Mouse (Mus musculus) thymus, postnatal 14 days (tissue): ENCODE data around the gene Heca.
"Not testable (repeated sequence)": the region's sequence is repeated elsewhere in the genome, so short reads cannot be mapped to it uniquely, and the experiment has no call there.

Experiments used
- DNase-seq: peaks from one replicate; pipeline ENCODE4 v3.0.0; 2021

Gene Heca

GRCm38 (mm10) chr10:17947960-17948730, at the start of gene Heca:
Gene Heca, minus strand, starts transcription at chr10:17948067.
- DNase-seq: peak; percentile 91

GRCm38 (mm10) chr10:17990576-17990975, 42.7 kb upstream of the Heca start:
- no peak for DNase-seq

- DNase-seq: no peak
These were observed 41.3 kb upstream of the Heca start for GRCm38 (mm10) chr10:17989136-17989535.

- no peak for DNase-seq
These were observed 40.1 kb upstream of the Heca start for GRCm38 (mm10) chr10:17987823-17988423.

DNA sequence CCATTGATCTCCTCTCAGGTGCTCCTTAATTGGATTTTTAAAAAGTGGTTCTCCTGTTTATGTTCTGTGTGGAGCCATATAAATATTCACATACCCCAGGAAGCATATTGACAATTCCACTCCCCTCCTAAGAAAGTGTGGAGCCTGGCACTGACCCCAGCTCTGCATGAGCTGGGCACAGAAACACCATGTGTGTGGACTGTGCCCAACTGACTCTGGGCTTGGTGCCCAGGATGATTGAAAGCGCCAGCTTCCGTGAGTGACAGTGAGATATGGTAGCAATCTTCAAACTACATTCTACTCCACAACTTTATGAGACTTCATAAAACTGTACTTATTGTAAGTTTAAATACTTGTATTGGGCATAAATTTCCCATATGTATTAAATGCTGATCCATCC, 35.4 kb upstream of the Heca start:
- no peak for DNase-seq

- no peak for DNase-seq
These were observed 18.2 kb upstream of the Heca start for GRCm38 (mm10) chr10:17966090-17966489.

GRCm38 (mm10) chr10:17950761-17951160, 2.9 kb upstream of the Heca start:
- DNase-seq: no peak

DNA sequence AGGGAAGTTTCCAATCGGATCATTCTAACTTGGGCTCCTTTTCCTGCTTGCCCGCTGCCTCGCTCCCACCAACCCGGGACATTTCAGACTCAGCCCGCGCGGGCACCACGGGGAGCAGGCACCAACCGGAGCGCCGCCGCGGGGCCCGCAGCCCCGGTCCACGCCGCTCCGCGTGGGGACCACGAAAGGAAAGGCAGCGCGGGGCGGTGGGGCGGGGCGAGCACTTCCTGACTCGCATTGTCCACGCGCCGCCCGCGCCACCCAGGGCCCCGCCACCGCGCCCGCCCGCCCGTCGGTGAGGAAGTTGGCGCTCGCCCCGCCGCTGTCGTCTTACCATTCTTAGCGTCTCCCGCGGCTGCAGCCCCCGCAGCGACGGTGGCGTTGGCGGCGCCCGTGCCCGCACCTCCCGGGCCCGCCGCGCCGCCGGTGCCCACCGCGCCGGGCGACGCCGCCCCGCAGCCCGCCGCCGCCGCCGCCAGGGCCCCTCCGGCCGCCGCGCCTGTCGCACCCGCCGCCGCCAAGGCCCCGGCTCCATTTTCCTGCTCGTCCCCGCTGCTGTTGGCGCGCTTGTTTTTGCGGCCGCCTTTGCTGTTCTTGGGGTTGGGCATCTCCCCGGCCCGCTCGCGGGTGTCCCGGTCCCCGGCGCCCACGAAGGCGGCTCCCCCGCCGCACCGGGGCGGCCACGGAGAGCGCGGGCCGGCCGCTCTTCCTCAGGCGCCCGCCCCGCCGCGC, 526 bp downstream of the Heca start:
- DNase-seq: peak; percentile 86

- DNase-seq: peak; percentile 30
These were observed 1.1 kb downstream of the Heca start for GRCm38 (mm10) chr10:17946799-17947174.

- DNase-seq: no peak
These were observed 1.8 kb downstream of the Heca start for GRCm38 (mm10) chr10:17946046-17946445.

DNA sequence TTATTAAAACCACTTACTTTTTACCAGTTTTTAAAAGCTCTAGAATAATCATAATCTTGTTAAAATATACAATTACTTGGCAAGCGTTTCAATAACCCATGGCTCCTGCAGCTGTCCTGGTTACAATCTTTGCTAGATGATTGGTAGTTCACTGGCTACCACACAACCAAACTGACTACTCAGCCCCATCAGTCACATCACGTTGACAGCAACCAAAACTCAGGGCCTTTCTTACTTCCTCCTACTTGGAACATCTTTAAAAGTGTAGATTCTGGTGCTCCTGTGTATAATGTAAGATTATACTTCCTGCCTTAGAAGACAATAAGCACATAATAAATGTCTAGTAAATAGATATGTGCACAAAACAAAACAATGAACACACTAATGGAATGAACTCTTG, 14.2 kb downstream of the Heca start:
- no peak for DNase-seq

DNA sequence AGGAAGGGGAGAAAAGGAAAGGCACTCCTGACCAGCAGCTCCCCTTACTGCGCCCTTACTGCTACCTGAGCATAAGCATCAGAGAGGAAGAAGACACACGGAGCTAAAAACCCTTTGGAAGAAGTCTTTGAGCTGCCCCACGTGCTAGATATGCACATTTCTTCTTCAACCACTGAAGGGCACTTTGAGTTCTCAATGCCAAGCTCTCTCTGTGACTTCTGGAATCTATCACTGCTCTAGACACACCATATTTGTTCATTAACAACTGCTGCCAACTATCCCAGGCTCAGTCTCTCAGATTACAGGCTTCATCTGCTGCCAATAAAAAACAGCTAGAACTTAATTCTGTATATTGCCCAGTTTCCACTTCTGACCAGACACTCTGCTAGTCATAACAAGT, 15.7 kb downstream of the Heca start:
- DNase-seq: no peak

GRCm38 (mm10) chr10:17931157-17931556, 16.7 kb downstream of the Heca start:
- DNase-seq: no peak

GRCm38 (mm10) chr10:17930445-17931083, 17.3 kb downstream of the Heca start:
- no peak for DNase-seq

DNA sequence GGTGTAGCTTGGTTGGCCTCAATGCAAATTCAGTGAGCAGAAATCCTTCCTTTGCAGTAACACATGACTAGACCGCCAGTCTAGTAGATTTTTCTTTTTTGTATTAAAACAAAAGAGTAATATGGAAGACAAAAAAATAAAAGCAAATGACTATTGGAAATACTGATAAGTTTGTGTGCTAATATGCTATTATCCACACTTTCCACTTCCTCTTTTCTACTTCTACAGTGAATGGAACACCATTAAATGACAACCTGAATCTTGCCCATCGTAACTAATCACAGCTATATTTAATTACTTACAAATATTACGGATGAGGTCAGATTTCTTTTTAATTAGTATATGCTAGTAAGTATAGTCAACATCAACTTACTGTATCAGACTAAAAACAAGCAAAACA, 22.7 kb downstream of the Heca start:
- DNase-seq: no peak

DNA sequence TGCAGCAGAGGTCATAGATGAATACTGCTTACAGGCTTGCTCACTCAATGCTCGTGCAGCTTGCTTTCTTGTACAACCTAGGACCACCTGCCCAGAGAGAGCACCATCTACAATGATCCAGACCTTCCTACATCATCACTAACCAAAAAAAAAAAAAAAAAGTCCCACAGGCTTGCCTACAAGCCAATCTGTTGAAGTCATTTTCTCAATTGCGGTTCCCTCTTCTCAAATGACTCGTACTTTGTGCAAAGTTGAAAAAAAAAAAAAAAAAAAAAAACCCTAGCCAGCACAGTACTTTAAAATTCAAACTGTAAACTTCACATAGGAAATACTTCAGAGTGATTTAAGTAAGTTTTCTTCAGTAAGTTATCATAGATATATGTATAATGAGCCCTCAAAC, 23.7 kb downstream of the Heca start:
- no peak for DNase-seq

GRCm38 (mm10) chr10:17921381-17921780, 26.5 kb downstream of the Heca start:
- no peak for DNase-seq

DNA sequence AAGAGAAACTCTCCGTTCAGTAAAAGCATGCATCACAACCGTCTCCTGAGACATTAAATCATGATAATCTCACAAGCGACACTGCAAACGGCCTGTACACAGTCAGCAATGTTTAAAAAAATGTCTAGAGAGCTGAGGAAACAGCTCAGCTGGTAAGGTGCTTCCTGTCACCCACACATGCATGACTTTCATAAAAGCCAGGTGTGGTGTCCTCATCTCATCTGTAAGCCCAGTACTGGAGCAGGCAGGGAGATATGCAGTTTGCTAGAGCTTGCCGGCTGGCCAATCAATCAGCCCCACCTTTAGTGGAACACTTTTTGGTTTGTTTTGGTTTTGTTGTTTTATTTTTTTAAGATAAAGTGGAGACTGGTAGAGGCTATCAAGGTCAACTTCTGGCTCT, 27.9 kb downstream of the Heca start:
- peak; percentile 53 for DNase-seq

DNA sequence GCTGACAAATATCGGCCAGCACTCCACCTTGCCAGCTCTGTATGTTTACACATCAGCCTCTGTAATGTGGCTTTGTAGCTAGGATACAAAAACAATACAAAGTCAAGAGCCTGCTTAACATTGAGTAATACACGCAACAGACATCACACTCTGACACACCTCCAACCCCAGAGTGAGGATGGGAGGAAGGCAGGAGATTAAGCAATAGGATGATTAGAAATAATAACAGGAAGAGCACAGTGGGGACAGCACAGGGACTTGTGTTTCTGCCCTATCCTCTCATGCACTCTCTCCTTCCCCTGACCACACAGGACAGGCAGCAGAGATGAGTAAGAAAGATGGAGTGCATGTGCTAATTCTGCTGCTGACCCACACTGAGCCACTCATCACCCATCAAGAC, 28.8 kb downstream of the Heca start:
- DNase-seq: no peak

GRCm38 (mm10) chr10:17908731-17909130, 39.1 kb downstream of the Heca start:
- no peak for DNase-seq

GRCm38 (mm10) chr10:17906405-17906804, 41.5 kb downstream of the Heca start:
- DNase-seq: not testable (repeated sequence)

DNA sequence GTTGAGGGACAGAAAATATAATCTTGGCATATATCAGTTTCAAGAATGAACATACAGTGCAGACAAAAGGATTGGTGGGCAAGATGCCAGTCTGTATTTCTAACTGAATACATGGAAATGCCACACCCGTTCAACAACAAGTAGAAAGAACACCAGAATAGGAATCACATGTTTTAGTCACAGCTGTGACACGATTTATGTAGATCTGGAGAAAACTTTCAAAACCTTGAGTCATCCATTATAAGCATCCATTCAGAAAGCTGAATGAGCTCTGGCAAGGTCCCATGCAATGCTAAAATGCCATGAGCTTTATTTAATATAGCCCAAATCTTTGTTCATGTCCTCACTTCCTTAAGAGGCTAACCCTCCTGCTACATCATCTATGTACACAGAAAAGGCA, 44.4 kb downstream of the Heca start:
- no peak for DNase-seq

GRCm38 (mm10) chr10:17880724-17881123, 67.1 kb downstream of the Heca start:
- no peak for DNase-seq

GRCm38 (mm10) chr10:17880038-17880437, 67.8 kb downstream of the Heca start:
- no peak for DNase-seq
